Comparison of ENCODE assay signal across 31 mouse cellular contexts in the genomic region with DNA sequence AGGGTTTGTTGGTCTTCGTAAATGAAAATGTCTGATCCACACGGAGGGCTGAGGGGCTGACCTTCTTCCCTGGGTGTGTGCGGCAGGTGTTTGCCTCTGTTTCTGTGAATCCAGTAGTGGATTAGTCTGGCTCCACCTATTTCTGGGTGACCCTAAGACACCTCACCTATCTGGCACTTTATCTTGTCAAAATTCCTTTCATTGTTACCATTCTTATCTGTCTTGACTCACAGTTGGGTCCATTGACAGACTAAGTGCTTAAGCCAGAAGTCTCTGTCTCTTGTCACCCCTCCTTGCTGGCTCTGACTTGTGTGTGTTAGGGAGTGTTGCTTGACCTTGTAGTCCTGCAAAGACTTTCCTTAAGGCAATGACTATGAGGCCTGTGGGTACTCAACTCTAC.
A peak's percentile ranks its signal among the peaks of the same experiment; 100 is the strongest.
DNase-seq lines count a peak whose midpoint lies in the region; ATAC-seq and TF ChIP-seq lines count a peak whose summit lies in the region.
"Had no signal": no experiment of that assay in that cellular context is flagged by ENCODE, and none has a peak within 500 bp of the region (broad histone marks: within the 10 kb centered on the region; RNA-seq: fewer than 3 reads in every experiment).

No protein-coding gene starts in this region.

- H3K9ac ChIP-seq in ES-Bruce4 (ENCODE audit: low read depth, poor library complexity, severe bottlenecking) (no peak overlapping the region), ES-E14 (ENCODE audit: insufficient read depth, low read depth, low read length, poor library complexity, severe bottlenecking) (no peak overlapping the region)
- H3K9ac ChIP-seq in stomach, postnatal 0 days (ENCODE audit: low read length), result no peak overlapping the region
- H3K9ac ChIP-seq in liver, embryonic 12.5 days, result no peak overlapping the region
- H3K9ac ChIP-seq in kidney, embryonic 16.5 days (replicated peaks; ENCODE audit: low read length), result no peak overlapping the region
- H3K9ac ChIP-seq: embryonic facial prominence, embryonic 13.5 days; forebrain, embryonic 12.5 days; forebrain, embryonic 15.5 days; hindbrain, embryonic 14.5 days had no signal

- H3K9me3 ChIP-seq in heart, embryonic 10.5 days, result no peaks in the 10 kb centered on the region
- H3K9me3 ChIP-seq in ES-Bruce4 (replicated peaks; ENCODE audit: control insufficient read depth, insufficient read depth, low read length, poor library complexity, severe bottlenecking), result no peaks in the 10 kb centered on the region
- no peaks in the 10 kb centered on the region for H3K9me3 ChIP-seq in ES-E14 (ENCODE audit: control insufficient read depth, insufficient read depth, low read depth, low read length)
- H3K9me3 ChIP-seq in stomach, postnatal 0 days (ENCODE audit: control insufficient read depth, low read length), result no peaks in the 10 kb centered on the region
- H3K9me3 ChIP-seq in liver, embryonic 12.5 days (replicated peaks), result no peaks in the 10 kb centered on the region
- H3K9me3 ChIP-seq in kidney, embryonic 16.5 days (ENCODE audit: low read length), result no peaks in the 10 kb centered on the region
- H3K9me3 ChIP-seq: embryonic facial prominence, embryonic 10.5 days; embryonic facial prominence, embryonic 13.5 days; forebrain, embryonic 12.5 days; forebrain, embryonic 15.5 days; G1E had no signal

- no peaks in the 10 kb centered on the region for H3K27me3 ChIP-seq in heart, embryonic 10.5 days (ENCODE audit: insufficient read depth, poor library complexity, severe bottlenecking)
- no peaks in the 10 kb centered on the region for H3K27me3 ChIP-seq in ES-Bruce4 (ENCODE audit: control insufficient read depth, insufficient read depth, low read length, poor library complexity, severe bottlenecking)
- H3K27me3 ChIP-seq in stomach, postnatal 0 days (ENCODE audit: control insufficient read depth, insufficient read depth, low read length), result no peaks in the 10 kb centered on the region
- H3K27me3 ChIP-seq in liver, embryonic 12.5 days (replicated peaks), result no peaks in the 10 kb centered on the region
- H3K27me3 ChIP-seq in kidney, embryonic 16.5 days (ENCODE audit: insufficient read depth, low read length), result no peaks in the 10 kb centered on the region
- H3K27me3 ChIP-seq: CH12.LX; embryonic facial prominence, embryonic 13.5 days; forebrain, embryonic 12.5 days; forebrain, embryonic 15.5 days; Patski had no signal

- in situ Hi-C loops in ES-E14 (cut with MboI; ENCODE audit: low sequenced_read_pairs in 2 of 2, unreplicated experiment in 2 of 2), result no loop called here

- no peak overlapping the region for H3K4me3 ChIP-seq in heart, embryonic 10.5 days
- H3K4me3 ChIP-seq in ES-Bruce4 (ENCODE audit: low read depth, low read length) (no peak overlapping the region), ES-E14 (ENCODE audit: insufficient read depth in 1 of 2, low read depth in 1 of 2, low read length in 2 of 2, poor library complexity in 1 of 2, severe bottlenecking in 1 of 2) (no peak overlapping the region)
- no peak overlapping the region for H3K4me3 ChIP-seq in stomach, postnatal 0 days (ENCODE audit: low read depth, low read length)
- H3K4me3 ChIP-seq in liver, embryonic 12.5 days, result no peak overlapping the region
- H3K4me3 ChIP-seq in kidney, embryonic 16.5 days (ENCODE audit: low read length), result no peak overlapping the region
- H3K4me3 ChIP-seq: embryonic facial prominence, embryonic 10.5 days; embryonic facial prominence, embryonic 13.5 days; erythroblast, embryonic 14.5 days; forebrain, embryonic 12.5 days; forebrain, embryonic 15.5 days; heart, adult 2 months had no signal

- H3K27ac ChIP-seq in heart, embryonic 10.5 days, result peak overlapping the region; percentile 17; the same call in 1 of the 2 replicates
- H3K27ac ChIP-seq in ES-Bruce4 (ENCODE audit: insufficient read depth, low read length), result no peak overlapping the region
- no peak overlapping the region for H3K27ac ChIP-seq in ES-E14 (ENCODE audit: insufficient read depth, low read depth, low read length, poor library complexity, severe bottlenecking)
- H3K27ac ChIP-seq in stomach, postnatal 0 days (replicated peaks), result no peak overlapping the region
- no peak overlapping the region for H3K27ac ChIP-seq in liver, embryonic 12.5 days
- no peak overlapping the region for H3K27ac ChIP-seq in kidney, embryonic 16.5 days (ENCODE audit: low read length)
- H3K27ac ChIP-seq: embryonic facial prominence, embryonic 10.5 days; embryonic facial prominence, embryonic 13.5 days; forebrain, embryonic 12.5 days; forebrain, embryonic 15.5 days; heart, adult 2 months; hindbrain, embryonic 14.5 days; hindbrain, postnatal 0 days had no signal

- H3K4me2 ChIP-seq in stomach, postnatal 0 days (replicated peaks; ENCODE audit: low read depth), result no peak overlapping the region
- no peak overlapping the region for H3K4me2 ChIP-seq in liver, embryonic 12.5 days
- H3K4me2 ChIP-seq in kidney, embryonic 16.5 days (replicated peaks; ENCODE audit: low read depth, low read length), result no peak overlapping the region
- H3K4me2 ChIP-seq: embryonic facial prominence, embryonic 13.5 days; forebrain, embryonic 12.5 days; forebrain, embryonic 15.5 days; heart, embryonic 11.5 days; hindbrain, embryonic 14.5 days had no signal

- no peak for TF ChIP-seq POLR2A in ES-Bruce4 (IDR thresholded peaks at IDR 0.05; ENCODE audit: insufficient read depth, low read length)

- H3K4me1 ChIP-seq in heart, embryonic 10.5 days, result peaks cover 48% of the 10 kb centered on the region
- H3K4me1 ChIP-seq in ES-Bruce4 (ENCODE audit: control insufficient read depth, insufficient read depth, low read length), result no peaks in the 10 kb centered on the region
- peaks cover 0 to 2% of the 10 kb centered on the region in 2 experiments; a peak in 1 of 4 replicates for H3K4me1 ChIP-seq in ES-E14 (ENCODE audit: control insufficient read depth in 2 of 2, insufficient read depth in 2 of 2, low read length in 2 of 2, poor library complexity in 1 of 2)
- H3K4me1 ChIP-seq in stomach, postnatal 0 days (replicated peaks; ENCODE audit: control insufficient read depth, insufficient read depth), result no peaks in the 10 kb centered on the region
- no peaks in the 10 kb centered on the region for H3K4me1 ChIP-seq in liver, embryonic 12.5 days
- peaks cover 21% of the 10 kb centered on the region for H3K4me1 ChIP-seq in kidney, embryonic 16.5 days (ENCODE audit: insufficient read depth, low read length)
- H3K4me1 ChIP-seq: forebrain, embryonic 12.5 days had no signal

- intact Hi-C loops in heart, postnatal 10 days (cut with DNase I), result no loop called here

- TF ChIP-seq EP300 in ES-Bruce4 (IDR thresholded peaks at IDR 0.05; ENCODE audit: insufficient read depth, low read depth, low read length), result 0 out of 2 replicates have a peak, but pooled peaks have one; percentile 16
- no peak for TF ChIP-seq EP300 in stomach, postnatal 0 days (optimal IDR thresholded peaks at IDR 0.05)

- 0 out of 2 replicates have a peak, but pooled peaks have one; percentile 15 for ATAC-seq in stomach, postnatal 0 days (ENCODE audit: low FRiP score, low TSS enrichment)
- ATAC-seq in liver, embryonic 12.5 days, result no peak
- no peak for ATAC-seq in kidney, embryonic 16.5 days (ENCODE audit: low FRiP score, low TSS enrichment)
- ATAC-seq: activated CD4-positive, CD25-positive, alpha-beta regulatory T cell, adult 4 months; forebrain, embryonic 15.5 days; hindbrain, postnatal 0 days; inflammation-experienced regulatory T-cells, adult 6 months; Patski had no signal

- no peak for TF ChIP-seq CTCF in ES-Bruce4 (IDR thresholded peaks at IDR 0.05; ENCODE audit: low read depth, low read length)
- TF ChIP-seq CTCF in stomach, postnatal 0 days (IDR thresholded peaks at IDR 0.05; ENCODE audit: low read depth), result no peak

- WGBS in heart, embryonic 10.5 days, result 23% methylated on average over 3 of the region's 3 CpGs
- 57% methylated on average over 3 of the region's 3 CpGs for WGBS in stomach, postnatal 0 days
- WGBS in liver, embryonic 12.5 days (ENCODE audit: insufficient replicate concordance), result 52% methylated on average over 3 of the region's 3 CpGs
- WGBS in kidney, embryonic 16.5 days, result 70% methylated on average over 3 of the region's 3 CpGs

- H3K36me3 ChIP-seq in heart, embryonic 10.5 days, result no peaks in the 10 kb centered on the region
- no peaks in the 10 kb centered on the region for H3K36me3 ChIP-seq in ES-Bruce4 (ENCODE audit: control insufficient read depth, insufficient read depth, low read length, poor library complexity, severe bottlenecking)
- H3K36me3 ChIP-seq in ES-E14 (ENCODE audit: control insufficient read depth, insufficient read depth, low read length, poor library complexity, severe bottlenecking), result no peaks in the 10 kb centered on the region
- no peaks in the 10 kb centered on the region for H3K36me3 ChIP-seq in stomach, postnatal 0 days (ENCODE audit: control insufficient read depth, insufficient read depth, low read length)
- no peaks in the 10 kb centered on the region for H3K36me3 ChIP-seq in liver, embryonic 12.5 days
- H3K36me3 ChIP-seq in kidney, embryonic 16.5 days (ENCODE audit: insufficient read depth, low read length), result no peaks in the 10 kb centered on the region
- H3K36me3 ChIP-seq: embryonic facial prominence, embryonic 10.5 days; embryonic facial prominence, embryonic 13.5 days; forebrain, embryonic 12.5 days; forebrain, embryonic 15.5 days; G1E had no signal

- DNase-seq in heart, embryonic 10.5 days (ENCODE audit: low spot score), result peak; percentile 48
- DNase-seq in heart, postnatal 10 days, result no peak
- peak; percentile 20 for DNase-seq in ES-E14 (ENCODE audit: low read depth, low spot score)
- DNase-seq in stomach, postnatal 0 days (ENCODE audit: low spot score), result no peak
- DNase-seq: adrenal gland, adult 8-10 months; adrenal gland, postnatal 25 days; B cell, adult 2 months; cerebellum, adult 11-12 months; cerebellum, adult 8-10 months; cerebellum, postnatal 10 days; cerebellum, postnatal 36 days; embryo, embryonic 11 days; gastrocnemius, postnatal 25 days; heart, adult 2 months; heart, postnatal 4 days had no signal

TF ChIP-seq in ES-E14, 5 proteins besides CTCF, POLR2A, EP300 and RAD21:
- no peak for TF ChIP-seq MAFK (IDR thresholded peaks at IDR 0.05; ENCODE audit: insufficient read depth, low read depth, low read length)
- no peak for TF ChIP-seq CHD2 (IDR thresholded peaks at IDR 0.05; ENCODE audit: low read depth, low read length)
- TF ChIP-seq ZC3H11A (IDR thresholded peaks at IDR 0.05; ENCODE audit: borderline replicate concordance, low read depth, low read length), result no peak
- TF ChIP-seq HCFC1 (IDR thresholded peaks at IDR 0.05; ENCODE audit: borderline replicate concordance, insufficient read depth, low read length), result no peak
- TF ChIP-seq ZNF384 (IDR thresholded peaks at IDR 0.05; ENCODE audit: low read depth, low read length), result no peak

Comparison
In these comparisons a context has a peak if more than half of its experiments do, and no peak if none do; other contexts are left out.
1. DNase-seq: peak in heart, embryonic 10.5 days (single experiment) and ES-E14 (single experiment); none in heart, postnatal 10 days (0 of 2) and stomach, postnatal 0 days (single experiment).